ENCODE assay signal across 9 mouse cellular contexts in the genomic region with DNA sequence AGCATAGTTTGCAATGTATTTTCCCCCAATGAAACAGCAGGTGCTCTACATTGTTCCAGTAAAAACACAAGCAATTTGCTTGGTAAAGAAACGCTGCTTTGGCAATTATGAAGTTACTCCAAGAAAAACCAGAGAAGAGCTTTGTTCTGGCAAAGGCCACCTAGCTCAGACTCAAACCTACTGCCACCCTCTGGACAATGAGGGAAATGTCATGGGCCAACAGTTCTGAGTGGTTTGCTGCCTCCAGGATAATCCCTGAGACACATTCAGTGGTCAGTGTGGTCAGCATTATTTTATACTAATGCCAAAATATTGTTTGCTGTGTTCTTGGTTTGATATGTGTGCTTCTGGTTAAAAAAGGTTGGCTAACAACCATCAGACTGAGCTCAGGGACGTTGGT. TPM values are rescaled to one million over a fixed set of nuclear protein-coding genes. Genes with fewer than 3 reads are reported as not detected.
A peak's percentile ranks its signal among the peaks of the same experiment; 100 is the strongest.
DNase-seq lines count a peak whose midpoint lies in the region; ATAC-seq and TF ChIP-seq lines count a peak whose summit lies in the region.
"Had no signal": no experiment of that assay in that cellular context is flagged by ENCODE, and none has a peak within 500 bp of the region (broad histone marks: within the 10 kb centered on the region; RNA-seq: fewer than 3 reads in every experiment).

No protein-coding gene starts in this region.

- peak; percentile 37 to 83 for DNase-seq in adrenal gland, adult (ENCODE audit: inconsistent age in 2 of 2, low spot score in 1 of 2)
- no peak for DNase-seq in adrenal gland, postnatal 4 days (ENCODE audit: low spot score in 2 of 2)
- DNase-seq in right cerebral cortex, adult 18-20 months: peak; percentile 34
- no peak for DNase-seq in right cerebral cortex, postnatal 4 days
- DNase-seq in cerebellum, postnatal 10 days: peak; percentile 63 to 71
- no peak for DNase-seq in intestine, embryonic 14.5 days (ENCODE audit: low spot score)
- DNase-seq in limb, embryonic 14.5 days (ENCODE audit: low spot score): peak; percentile 18
- peak; percentile 48 for DNase-seq in retina, postnatal 1 day

- H3K4me3 ChIP-seq in intestine, embryonic 14.5 days (ENCODE audit: low read depth, low read length): no peak overlapping the region
- H3K4me3 ChIP-seq in limb, embryonic 14.5 days (replicated peaks; ENCODE audit: low read length): no peak overlapping the region
- H3K4me3 ChIP-seq: heart, embryonic 13.5 days had no signal

- no peaks in the 10 kb centered on the region for H3K9me3 ChIP-seq in intestine, embryonic 14.5 days (ENCODE audit: control insufficient read depth, low read length)
- H3K9me3 ChIP-seq in limb, embryonic 14.5 days (ENCODE audit: control insufficient read depth, low read length): no peaks in the 10 kb centered on the region
- H3K9me3 ChIP-seq: heart, embryonic 13.5 days had no signal

- 66% methylated on average over 2 of the region's 2 CpGs for WGBS in intestine, embryonic 14.5 days
- 45% methylated on average over 2 of the region's 2 CpGs for WGBS in limb, embryonic 14.5 days

- no peak overlapping the region for H3K9ac ChIP-seq in intestine, embryonic 14.5 days (ENCODE audit: low read length)
- H3K9ac ChIP-seq in limb, embryonic 14.5 days (ENCODE audit: low read depth, low read length, severe bottlenecking): no peak overlapping the region

- H3K36me3 ChIP-seq in intestine, embryonic 14.5 days (ENCODE audit: control insufficient read depth, insufficient read depth, low read length): no peaks in the 10 kb centered on the region
- H3K36me3 ChIP-seq in limb, embryonic 14.5 days (ENCODE audit: control insufficient read depth, insufficient read depth, low read length): no peaks in the 10 kb centered on the region
- H3K36me3 ChIP-seq: heart, embryonic 13.5 days had no signal

- no peaks in the 10 kb centered on the region for H3K4me1 ChIP-seq in intestine, embryonic 14.5 days (replicated peaks; ENCODE audit: control insufficient read depth, insufficient read depth, low read length)
- no peaks in the 10 kb centered on the region for H3K4me1 ChIP-seq in limb, embryonic 14.5 days (ENCODE audit: control insufficient read depth, insufficient read depth, low read length)
- H3K4me1 ChIP-seq: heart, embryonic 13.5 days had no signal

- 0 out of 2 replicates have a peak, but pooled peaks have one; percentile 64 for ATAC-seq in intestine, embryonic 14.5 days (replicated peaks; ENCODE audit: low FRiP score, low TSS enrichment, low read depth)
- ATAC-seq in limb, embryonic 14.5 days (ENCODE audit: low FRiP score, low read depth): no peak

- no peak for TF ChIP-seq POLR2A in limb, embryonic 14.5 days (IDR thresholded peaks at IDR 0.05; ENCODE audit: borderline replicate concordance, extremely low read depth, insufficient read depth, insufficient read length)

- no peaks in the 10 kb centered on the region for H3K27me3 ChIP-seq in intestine, embryonic 14.5 days (replicated peaks; ENCODE audit: control insufficient read depth, insufficient read depth, low read length)
- H3K27me3 ChIP-seq in limb, embryonic 14.5 days (ENCODE audit: control insufficient read depth, insufficient read depth, low read length): no peaks in the 10 kb centered on the region
- H3K27me3 ChIP-seq: heart, embryonic 13.5 days had no signal

- no peak overlapping the region for H3K4me2 ChIP-seq in intestine, embryonic 14.5 days (ENCODE audit: low read length)
- no peak overlapping the region for H3K4me2 ChIP-seq in limb, embryonic 14.5 days (replicated peaks; ENCODE audit: low read depth, low read length, severe bottlenecking)
- H3K4me2 ChIP-seq: heart, embryonic 13.5 days had no signal

- no peak overlapping the region for H3K27ac ChIP-seq in intestine, embryonic 14.5 days (ENCODE audit: low read depth)
- H3K27ac ChIP-seq in limb, embryonic 14.5 days (replicated peaks; ENCODE audit: low read depth, low read length): no peak overlapping the region
- H3K27ac ChIP-seq: heart, embryonic 13.5 days had no signal

RNA-seq across cellular contexts. Expression of a gene that starts 25.6 kb away (rescaled TPM):
- 1 to 10 TPM; 7.7 TPM for total RNA-seq in adrenal gland, postnatal 4 days (2021)
- polyA plus RNA-seq in intestine, embryonic 14.5 days (2014; fragmentation: Nextera tagmentation; extraction: Ambion mirVana): 7.7 and 8.9 TPM in 2 replicates
- 3.6 and 3.7 TPM in 2 replicates for polyA plus RNA-seq in limb, embryonic 14.5 days (2012; rRNA removed)
- 2.8 and 3.8 TPM in 2 replicates for polyA plus RNA-seq in limb, embryonic 14.5 days (2014; fragmentation: Nextera tagmentation; extraction: Ambion mirVana)

RNA-seq across cellular contexts. Expression of a gene that starts 56.0 kb away (rescaled TPM):
- 100 to 1,000 TPM; 160 to 178 TPM for total RNA-seq in adrenal gland, postnatal 4 days (2021)
- polyA plus RNA-seq in intestine, embryonic 14.5 days (2014; fragmentation: Nextera tagmentation; extraction: Ambion mirVana): 479 and 506 TPM in 2 replicates
- 91.0 and 179 TPM in 2 replicates for polyA plus RNA-seq in limb, embryonic 14.5 days (2012; rRNA removed)
- polyA plus RNA-seq in limb, embryonic 14.5 days (2014; fragmentation: Nextera tagmentation; extraction: Ambion mirVana): 395 and 435 TPM in 2 replicates

Comparison
In these comparisons a context has a peak if more than half of its experiments do, and no peak if none do; other contexts are left out.
1. DNase-seq: peak in adrenal gland, adult (2 of 2), right cerebral cortex, adult 18-20 months (single experiment), cerebellum, postnatal 10 days (2 of 2), limb, embryonic 14.5 days (single experiment) and retina, postnatal 1 day (single experiment); none in adrenal gland, postnatal 4 days (0 of 2), right cerebral cortex, postnatal 4 days (single experiment) and intestine, embryonic 14.5 days (single experiment).